Mouse (Mus musculus) E14TG2a.4 (cell line): ENCODE data around the gene Cdk11b.

Experiments used
- CTCF ChIP-seq: conservative IDR thresholded peaks from 2 replicates; pipeline ENCODE4 v1.5.1; 2014; ENCODE audit warnings: low read length
- NANOG ChIP-seq: IDR thresholded peaks from 2 replicates; pipeline ENCODE4 v1.6.1; 2014; ENCODE audit warnings: borderline replicate concordance, low read length, mixed read lengths
- POU5F1 ChIP-seq: IDR thresholded peaks from 2 replicates; pipeline ENCODE4 v1.6.1; 2014; ENCODE audit warnings: low read length, borderline replicate concordance

DNA sequence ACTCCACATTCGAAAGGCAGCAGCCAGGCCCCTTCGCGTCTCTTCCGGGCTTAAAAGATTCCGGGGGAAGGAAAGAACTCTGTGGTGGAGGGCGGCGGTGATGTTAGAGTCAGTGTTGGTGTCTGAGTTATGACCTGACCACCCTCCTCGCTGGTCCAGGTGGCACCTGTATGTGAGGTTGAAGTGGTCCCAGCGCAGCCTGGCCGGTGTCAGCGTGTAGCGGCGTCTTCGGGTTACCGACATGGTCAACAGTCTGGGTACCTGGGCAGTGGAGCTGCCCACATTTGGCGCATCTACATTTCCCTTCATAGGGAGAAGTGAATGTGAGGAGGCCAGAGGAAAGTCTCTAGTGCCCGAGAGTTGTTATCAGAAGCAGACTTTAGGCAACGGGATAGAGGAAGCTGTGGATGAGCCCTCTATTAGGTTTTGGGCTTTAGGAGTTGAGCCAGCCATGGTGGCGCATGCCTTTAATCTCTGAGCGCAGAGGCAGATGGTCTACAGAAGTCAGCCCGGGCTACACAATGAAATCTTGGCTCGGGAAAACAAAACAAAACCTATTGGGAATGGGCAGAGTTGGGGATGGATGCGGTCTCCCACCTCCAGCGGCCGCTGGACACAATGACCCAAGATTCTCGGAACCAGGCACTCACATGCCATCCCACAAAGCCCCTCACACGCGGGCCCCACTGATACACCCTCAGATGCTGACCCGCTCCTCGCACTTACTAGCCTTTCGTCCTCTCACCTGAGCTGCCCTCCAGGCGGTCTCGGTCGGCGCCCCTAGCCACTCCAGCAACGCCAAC, 27.8 kb downstream of the Cdk11b start:
- no peak for TF ChIP-seq CTCF
- TF ChIP-seq POU5F1, result no peak
- TF ChIP-seq NANOG, result no peak
